Mouse (Mus musculus): ENCODE data around the gene Cd300lg. TPM values are rescaled to one million over a fixed set of nuclear protein-coding genes. Genes with fewer than 3 reads are reported as not detected.
A peak's percentile ranks its signal among the peaks of the same experiment; 100 is the strongest.

Cd300lg gene
- polyA plus RNA-seq, 1 experiment, result not detected

GRCm38 (mm10) chr11:102096446-102096845 is 55.1 kb downstream of the Cd300lg start:
- no peaks in the 10 kb centered on the region for H3K36me3 ChIP-seq (ENCODE audit: control insufficient read depth, insufficient read depth)
- H3ac ChIP-seq (ENCODE audit: control insufficient read depth, insufficient read length), result no peak overlapping the region
- no peak overlapping the region for H3K4me3 ChIP-seq
- TF ChIP-seq SRF (IDR thresholded peaks at IDR 0.05; ENCODE audit: control insufficient read depth, insufficient read length, low read depth) (no peak), MAX (IDR thresholded peaks at IDR 0.05; ENCODE audit: low read depth) (no peak), TCF12 (IDR thresholded peaks at IDR 0.05; ENCODE audit: insufficient read depth, poor library complexity, severe bottlenecking) (no peak), USF1 (IDR thresholded peaks at IDR 0.05; ENCODE audit: low read depth) (no peak), CEBPB (IDR thresholded peaks at IDR 0.05; ENCODE audit: insufficient read depth, poor library complexity, severe bottlenecking) (no peak), REST (IDR thresholded peaks at IDR 0.05; ENCODE audit: insufficient read depth, insufficient read length) (no peak), TCF3 (IDR thresholded peaks at IDR 0.05; ENCODE audit: insufficient read length, low read depth) (no peak), MYOG (IDR thresholded peaks at IDR 0.05; ENCODE audit: control insufficient read depth in 1 of 3, insufficient read depth in 1 of 3, insufficient read length in 2 of 3, low read depth in 2 of 3) (no peak)
- peaks cover 91% of the 10 kb centered on the region for H3K27me3 ChIP-seq (ENCODE audit: control insufficient read depth, insufficient read depth, insufficient read length)
- H3K79me2 ChIP-seq (ENCODE audit: control insufficient read depth, insufficient read depth), result no peaks in the 10 kb centered on the region
- H3K4me2 ChIP-seq (ENCODE audit: low read depth), result peak overlapping the region; percentile 56

GRCm38 (mm10) chr11:102096887-102097391 is 55.6 kb downstream of the Cd300lg start:
- Histone ChIP-seq H3ac (ENCODE audit: control insufficient read depth, insufficient read length) (no peak overlapping the region), H3K36me3 (ENCODE audit: control insufficient read depth, insufficient read depth) (no peaks in the 10 kb centered on the region), H3K27me3 (ENCODE audit: control insufficient read depth, insufficient read depth, insufficient read length) (peaks cover 96% of the 10 kb centered on the region), H3K4me3 (no peak overlapping the region), H3K79me2 (ENCODE audit: control insufficient read depth, insufficient read depth) (no peaks in the 10 kb centered on the region), H3K4me2 (ENCODE audit: low read depth) (peak overlapping the region; percentile 56)
- TF ChIP-seq REST (IDR thresholded peaks at IDR 0.05; ENCODE audit: insufficient read depth, insufficient read length) (no peak), MAX (IDR thresholded peaks at IDR 0.05; ENCODE audit: low read depth) (no peak), MYOG (IDR thresholded peaks at IDR 0.05; ENCODE audit: control insufficient read depth in 1 of 3, insufficient read depth in 1 of 3, insufficient read length in 2 of 3, low read depth in 2 of 3) (no peak), CEBPB (IDR thresholded peaks at IDR 0.05; ENCODE audit: insufficient read depth, poor library complexity, severe bottlenecking) (no peak), POLR2AphosphoS2 (IDR thresholded peaks at IDR 0.05; ENCODE audit: insufficient read length, low read depth) (no peak), TCF3 (IDR thresholded peaks at IDR 0.05; ENCODE audit: insufficient read length, low read depth) (no peak), E2F4 (IDR thresholded peaks at IDR 0.05; ENCODE audit: insufficient read depth) (no peak), TCF12 (IDR thresholded peaks at IDR 0.05; ENCODE audit: insufficient read depth, poor library complexity, severe bottlenecking) (no peak)

GRCm38 (mm10) chr11:102101219-102101618 is 59.9 kb downstream of the Cd300lg start, which contains the start of gene Ppy:
Ppy (minus strand) TSS chr11:102101319.
- TF ChIP-seq USF1 (IDR thresholded peaks at IDR 0.05; ENCODE audit: low read depth) (no peak), MYOD1 (IDR thresholded peaks at IDR 0.05; ENCODE audit: control insufficient read depth in 1 of 3, insufficient read length in 2 of 3, low read depth in 2 of 3) (no peak), TCF12 (IDR thresholded peaks at IDR 0.05; ENCODE audit: insufficient read depth, poor library complexity, severe bottlenecking) (no peak), TCF3 (IDR thresholded peaks at IDR 0.05; ENCODE audit: insufficient read length, low read depth) (no peak), MAX (IDR thresholded peaks at IDR 0.05; ENCODE audit: low read depth) (no peak)
- Histone ChIP-seq H3K36me3 (ENCODE audit: control insufficient read depth, insufficient read depth) (no peaks in the 10 kb centered on the region), H3K4me3 (no peak within 1 kb of the TSS), H3K27me3 (ENCODE audit: control insufficient read depth, insufficient read depth, insufficient read length) (peaks cover 89% of the 10 kb centered on the region), H3K79me2 (ENCODE audit: control insufficient read depth, insufficient read depth) (no peaks in the 10 kb centered on the region), H3K4me2 (ENCODE audit: low read depth) (no peak within 1 kb of the TSS), H3ac (ENCODE audit: control insufficient read depth, insufficient read length) (no peak within 1 kb of the TSS)

GRCm38 (mm10) chr11:102102485-102103258 is 61.4 kb downstream of the Cd300lg start:
- no peak for TF ChIP-seq POLR2AphosphoS2 (IDR thresholded peaks at IDR 0.05; ENCODE audit: insufficient read length, low read depth)
- TF ChIP-seq MAX (IDR thresholded peaks at IDR 0.05; ENCODE audit: low read depth), result no peak
- TF ChIP-seq POLR2A (IDR thresholded peaks at IDR 0.05; ENCODE audit: insufficient read length, low read depth), result no peak
- TF ChIP-seq USF1 (IDR thresholded peaks at IDR 0.05; ENCODE audit: low read depth), result no peak
- no peak for TF ChIP-seq MYOD1 (IDR thresholded peaks at IDR 0.05; ENCODE audit: control insufficient read depth in 1 of 3, insufficient read length in 2 of 3, low read depth in 2 of 3)
- no peak for TF ChIP-seq REST (IDR thresholded peaks at IDR 0.05; ENCODE audit: insufficient read depth, insufficient read length)
- TF ChIP-seq SRF (IDR thresholded peaks at IDR 0.05; ENCODE audit: control insufficient read depth, insufficient read length, low read depth), result no peak
- no peak for TF ChIP-seq MYOG (IDR thresholded peaks at IDR 0.05; ENCODE audit: control insufficient read depth in 1 of 3, insufficient read depth in 1 of 3, insufficient read length in 2 of 3, low read depth in 2 of 3)
- TF ChIP-seq CEBPB (IDR thresholded peaks at IDR 0.05; ENCODE audit: insufficient read depth, poor library complexity, severe bottlenecking), result no peak
- no peak for TF ChIP-seq TCF3 (IDR thresholded peaks at IDR 0.05; ENCODE audit: insufficient read length, low read depth)
- TF ChIP-seq E2F4 (IDR thresholded peaks at IDR 0.05; ENCODE audit: insufficient read depth), result no peak
- TF ChIP-seq TCF12 (IDR thresholded peaks at IDR 0.05; ENCODE audit: insufficient read depth, poor library complexity, severe bottlenecking), result no peak
- H3K4me3 ChIP-seq, result no peak overlapping the region
- H3K79me2 ChIP-seq (ENCODE audit: control insufficient read depth, insufficient read depth), result no peaks in the 10 kb centered on the region
- H3ac ChIP-seq (ENCODE audit: control insufficient read depth, insufficient read length), result no peak overlapping the region
- H3K36me3 ChIP-seq (ENCODE audit: control insufficient read depth, insufficient read depth), result no peaks in the 10 kb centered on the region
- H3K27me3 ChIP-seq (ENCODE audit: control insufficient read depth, insufficient read depth, insufficient read length), result peaks cover 89% of the 10 kb centered on the region
- no peak overlapping the region for H3K4me2 ChIP-seq (ENCODE audit: low read depth)

Other genes starting within 250 kb of the Cd300lg start
- gene Meox1, start 147.1 kb upstream of the Cd300lg start, polyA plus RNA-seq (2012; fragmentation: generic; extraction: Trizol), result 0.16 TPM
- 0.25 TPM for gene Sost, start 74.5 kb upstream of the Cd300lg start, polyA plus RNA-seq (2012; fragmentation: generic; extraction: Trizol)
- not detected for gene Cfap97d1, start 57.2 kb upstream of the Cd300lg start, polyA plus RNA-seq (2012; fragmentation: generic; extraction: Trizol)
- gene Dusp3, start 54.5 kb upstream of the Cd300lg start, polyA plus RNA-seq (2012; fragmentation: generic; extraction: Trizol), result 81.1 TPM
- 2.1 TPM for gene Mpp3, start 13.0 kb upstream of the Cd300lg start, polyA plus RNA-seq (2012; fragmentation: generic; extraction: Trizol)
- 4.3 TPM for gene Mpp2, start 47.0 kb downstream of the Cd300lg start, polyA plus RNA-seq (2012; fragmentation: generic; extraction: Trizol)
- not detected for gene Ppy, start 59.8 kb downstream of the Cd300lg start, polyA plus RNA-seq (2012; fragmentation: generic; extraction: Trizol)
- gene Pyy, start 66.3 kb downstream of the Cd300lg start, polyA plus RNA-seq (2012; fragmentation: generic; extraction: Trizol), result not detected
- gene Nags, start 104.0 kb downstream of the Cd300lg start, polyA plus RNA-seq (2012; fragmentation: generic; extraction: Trizol), result not detected
- gene Tmem101, start 114.9 kb downstream of the Cd300lg start, polyA plus RNA-seq (2012; fragmentation: generic; extraction: Trizol), result 37.7 TPM
- gene Lsm12, start 143.8 kb downstream of the Cd300lg start, polyA plus RNA-seq (2012; fragmentation: generic; extraction: Trizol), result 33.1 TPM
- 58.1 TPM for gene G6pc3, start 148.1 kb downstream of the Cd300lg start, polyA plus RNA-seq (2012; fragmentation: generic; extraction: Trizol)
- gene Hdac5, start 188.7 kb downstream of the Cd300lg start, polyA plus RNA-seq (2012; fragmentation: generic; extraction: Trizol), result 77.3 TPM
- gene BC030867, start 207.4 kb downstream of the Cd300lg start, polyA plus RNA-seq (2012; fragmentation: generic; extraction: Trizol), result 4.4 TPM
- gene Asb16, start 227.2 kb downstream of the Cd300lg start, polyA plus RNA-seq (2012; fragmentation: generic; extraction: Trizol), result 5.1 TPM
- gene Tmub2, start 243.4 kb downstream of the Cd300lg start, polyA plus RNA-seq (2012; fragmentation: generic; extraction: Trizol), result 39.5 TPM

Measured in myocyte (in vitro differentiated cells).